Mouse (Mus musculus) embryonic facial prominence, embryonic 14.5 days (tissue): ENCODE results near the gene Ptgfrn. TPM values are rescaled to one million over a fixed set of nuclear protein-coding genes. Genes with fewer than 3 reads are reported as not detected.

Experiments used
- ATAC-seq: fragments of 200-750 bp; cut with Nextera tagmentation; 2 replicates; pipeline ENCODE4 v1.8.0; 2017; ENCODE audit warnings: low read depth, moderate number of reproducible peaks, moderate TSS enrichment
- DNase-seq: peaks from one replicate; pipeline ENCODE4 v3.0.0-alpha.2; 2015; ENCODE audit warnings: low spot score
- H3K27ac ChIP-seq: fragments of 300-500 bp; sonication (generic); replicated peaks from 2 replicates; pipeline ENCODE4 v1.5.1; 2014; ENCODE audit warnings: low read depth, mild to moderate bottlenecking, low read length, moderate library complexity
- H3K27me3 ChIP-seq: fragments of 300-500 bp; sonication (generic); replicated peaks from 2 replicates; pipeline ENCODE4 v1.6.1; 2014; ENCODE audit warnings: low read length; ENCODE audit not compliant: control insufficient read depth, insufficient read depth
- H3K36me3 ChIP-seq: fragments of 300-500 bp; sonication (generic); 2 replicates; pipeline ENCODE4 v1.6.1; 2014; ENCODE audit warnings: low read length, mixed read lengths; ENCODE audit not compliant: control insufficient read depth, insufficient read depth
- H3K4me1 ChIP-seq: fragments of 300-500 bp; sonication (generic); 2 replicates; pipeline ENCODE4 v1.6.1; 2014; ENCODE audit warnings: antibody characterized with exemption, low read length; ENCODE audit not compliant: control insufficient read depth, insufficient read depth
- H3K4me2 ChIP-seq: fragments of 300-500 bp; sonication (generic); 2 replicates; pipeline ENCODE4 v1.6.1; 2014; ENCODE audit warnings: low read depth, mild to moderate bottlenecking, low read length, moderate library complexity, mixed read lengths
- H3K4me3 ChIP-seq: fragments of 300-500 bp; sonication (generic); 2 replicates; pipeline ENCODE4 v1.5.1; 2014; ENCODE audit warnings: low read depth, mild to moderate bottlenecking, low read length
- H3K9ac ChIP-seq: fragments of 300-500 bp; sonication (generic); 2 replicates; pipeline ENCODE4 v1.6.1; 2014; ENCODE audit warnings: low read depth, mild to moderate bottlenecking, low read length, moderate library complexity, mixed read lengths
- H3K9me3 ChIP-seq: fragments of 300-500 bp; sonication (generic); 2 replicates; pipeline ENCODE4 v1.6.1; 2016; ENCODE audit warnings: low read length; ENCODE audit not compliant: control insufficient read depth
- WGBS: fragments of 180-500 bp; shearing (Covaris S2); extraction: QIAGEN DNeasy Blood & Tissue Kit; methylation state at CpG from one replicate; pipeline ENCODE4 v1.1.7; 2014; 5-methylcytosine and 5-hydroxymethylcytosine counted together
- polyA plus RNA-seq: library from polyadenylated mRNA; unstranded; fragments of >200 nt; fragmentation: Nextera tagmentation; extraction: Ambion mirVana; gene quantifications from 2 replicates; pipeline ENCODE4 v1.2.1, GENCODE M21; 2014

Ptgfrn gene
- polyA plus RNA-seq, 1 experiment from 2014 or later: 9.7 TPM

DNA sequence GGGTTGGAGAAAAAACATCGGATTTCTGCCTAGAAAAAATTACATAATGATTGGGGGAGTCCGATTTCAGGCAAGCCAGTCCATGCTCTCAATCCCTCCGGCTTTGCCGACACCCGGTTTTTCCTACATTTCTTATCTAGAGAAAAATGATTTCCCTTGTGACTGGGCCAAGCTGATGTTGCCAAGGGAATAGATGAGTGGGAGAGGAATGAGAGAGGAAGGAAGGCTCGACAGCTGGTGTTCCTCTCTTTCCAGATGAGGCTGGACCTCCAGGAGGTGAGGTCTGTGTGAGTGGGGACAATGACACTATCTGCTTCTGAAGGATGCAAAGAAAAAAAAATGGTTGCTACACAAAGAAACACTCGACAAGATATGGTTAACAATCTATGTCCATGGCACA lies 116.9 kb downstream of the Ptgfrn start:
- WGBS: 63% methylated on average over 7 of the region's 7 CpGs
- no peaks in the 10 kb centered on the region for H3K4me1 ChIP-seq

More for the DNA sequence above, 116.9 kb downstream of the Ptgfrn start:
- ATAC-seq: no peak
- no peak overlapping the region for H3K9ac ChIP-seq
- no peak overlapping the region for H3K27ac ChIP-seq
- no peak overlapping the region for H3K4me2 ChIP-seq
- DNase-seq: no peak
- H3K9me3 ChIP-seq: no peaks in the 10 kb centered on the region
- no peaks in the 10 kb centered on the region for H3K36me3 ChIP-seq
- no peaks in the 10 kb centered on the region for H3K27me3 ChIP-seq
- H3K4me3 ChIP-seq: no peak overlapping the region

Other genes starting within 250 kb of the Ptgfrn start
- gene Trim45, start 188.1 kb downstream of the Ptgfrn start, polyA plus RNA-seq: 3.9 and 7.1 TPM in 2 replicates
- 12.0 and 14.6 TPM in 2 replicates for gene Ttf2, start 140.6 kb downstream of the Ptgfrn start, polyA plus RNA-seq
- gene Cd101, start 80.7 kb downstream of the Ptgfrn start, polyA plus RNA-seq: 0.18 and 0.24 TPM in 2 replicates
- 0.41 TPM in 1 of 2 replicates, not detected in the other for gene Cd2, start 177.7 kb upstream of the Ptgfrn start, polyA plus RNA-seq